Mouse (Mus musculus): ENCODE data around the gene Ncor1. TPM values are rescaled to one million over a fixed set of nuclear protein-coding genes. Genes with fewer than 3 reads are reported as not detected.

The Ncor1 gene
- polyA plus RNA-seq (2021; fragmentation: Nextera tagmentation) = 51.6 and 98.2 TPM in 2 replicates
- long read RNA-seq, experiment 1, full-length matches to known transcripts = 3 of 62 reads
- long read RNA-seq, experiment 1, partial matches to known transcripts = 30 of 62 reads
- long read RNA-seq, experiment 1, other reads (novel, unspliced or antisense) = 29 of 62 reads
- long read RNA-seq, experiment 2, partial matches to known transcripts = 48 of 87 reads
- long read RNA-seq, experiment 2, other reads (novel, unspliced or antisense) = 39 of 87 reads

DNA sequence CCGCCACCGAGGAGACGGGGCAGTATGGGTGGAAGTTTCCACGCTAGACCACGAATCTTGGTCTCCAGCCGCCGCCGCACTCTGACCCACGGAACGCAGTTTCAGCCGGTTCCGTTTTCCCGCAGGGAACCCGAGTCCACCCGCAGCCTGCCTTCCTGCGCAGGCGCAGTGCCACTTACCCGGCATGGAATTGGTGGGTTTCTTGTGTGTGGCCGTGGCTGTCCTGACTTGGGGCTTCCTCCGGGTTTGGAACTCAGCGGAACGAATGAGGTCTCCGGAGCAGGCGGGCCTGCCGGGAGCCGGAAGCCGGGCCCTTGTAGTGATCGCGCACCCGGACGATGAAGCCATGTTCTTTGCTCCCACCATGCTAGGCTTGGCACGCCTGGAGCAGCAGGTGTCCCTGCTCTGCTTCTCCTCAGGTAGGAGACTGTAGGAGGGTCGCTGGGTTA, at the start of gene Ncor1, which contains the start of gene Pigl:
Gene Ncor1, minus strand, starts transcription at position 266 of the 449 bp plus-strand sequence.
Gene Pigl, plus strand, starts transcription at position 185 of the 449 bp plus-strand sequence.

GRCm38 (mm10) chr11:62280675-62281600, 177.4 kb downstream of the Ncor1 start, which contains the start of the genes Zswim7 and Ttc19:
TSS of gene Zswim7 (minus strand) at chr11:62281375.
TSS of gene Ttc19 (plus strand) at chr11:62281473.

Other genes with a start within 250 kb of the Ncor1 start
- gene Adora2b, start 209.6 kb downstream of the Ncor1 start, polyA plus RNA-seq (2021; fragmentation: Nextera tagmentation) = 7.3 and 8.6 TPM in 2 replicates
- 47.5 and 50.0 TPM in 2 replicates for gene Zswim7, start 177.2 kb downstream of the Ncor1 start, polyA plus RNA-seq (2021; fragmentation: Nextera tagmentation)
- gene Ttc19, start 177.1 kb downstream of the Ncor1 start, polyA plus RNA-seq (2021; fragmentation: Nextera tagmentation) = 11.6 and 31.1 TPM in 2 replicates
- gene Pigl, start 81 bp downstream of the Ncor1 start, polyA plus RNA-seq (2021; fragmentation: Nextera tagmentation) = 3.4 and 3.9 TPM in 2 replicates
- gene Cenpv, start 80.7 kb upstream of the Ncor1 start, polyA plus RNA-seq (2021; fragmentation: Nextera tagmentation) = 7.4 and 9.6 TPM in 2 replicates
- 3,078 and 4,681 TPM in 2 replicates for gene Ubb, start 92.6 kb upstream of the Ncor1 start, polyA plus RNA-seq (2021; fragmentation: Nextera tagmentation)
- gene Trpv2, start 115.9 kb upstream of the Ncor1 start, polyA plus RNA-seq (2021; fragmentation: Nextera tagmentation) = 10.4 and 11.2 TPM in 2 replicates
- gene Lrrc75a, start 190.0 kb upstream of the Ncor1 start, polyA plus RNA-seq (2021; fragmentation: Nextera tagmentation) = 5.9 and 8.5 TPM in 2 replicates
- gene Mmgt2, start 190.1 kb upstream of the Ncor1 start, polyA plus RNA-seq (2021; fragmentation: Nextera tagmentation) = 50.6 and 57.4 TPM in 2 replicates

Data from left cerebral cortex, adult 6 months (tissue).